Mouse (Mus musculus): ENCODE results near the gene E4f1. TPM values are rescaled to one million over a fixed set of nuclear protein-coding genes. Genes with fewer than 3 reads are reported as not detected.

Gene E4f1
- polyA plus RNA-seq, 1 experiment: not detected

DNA sequence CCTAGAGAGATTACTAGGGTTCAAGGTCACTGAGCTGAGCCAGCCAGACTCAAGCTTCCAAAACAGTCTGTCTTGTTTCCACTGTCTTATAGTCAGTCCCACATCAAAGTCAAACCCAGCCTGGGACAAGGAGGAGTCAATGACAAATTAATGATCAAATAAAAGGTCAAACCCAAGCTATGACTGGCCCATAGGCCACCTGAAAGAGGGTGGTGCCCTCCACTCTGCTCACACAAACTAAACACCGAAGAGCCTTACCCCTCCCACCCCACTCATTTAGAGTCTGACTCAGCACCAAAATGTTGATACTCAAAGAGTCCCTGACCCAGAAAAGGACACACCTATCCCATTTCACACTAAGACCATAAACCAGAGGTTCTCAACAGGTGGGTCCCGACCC lies 16.7 kb downstream of the E4f1 start:
- H3K27ac ChIP-seq (ENCODE audit: insufficient read depth, low read depth, low read length): no peak overlapping the region
- 68% methylated on average over 2 of the region's 2 CpGs for WGBS
- H3K4me1 ChIP-seq (ENCODE audit: control insufficient read depth, insufficient read depth, low read length): no peaks in the 10 kb centered on the region
- H3K4me3 ChIP-seq (ENCODE audit: insufficient read depth, low read depth, low read length): no peak overlapping the region
- no peak for TF ChIP-seq POLR2A (IDR thresholded peaks at IDR 0.05; ENCODE audit: insufficient read depth, low read depth, low read length)
- no peak for TF ChIP-seq CTCF (IDR thresholded peaks at IDR 0.05; ENCODE audit: insufficient read depth, low read depth, low read length)

DNA sequence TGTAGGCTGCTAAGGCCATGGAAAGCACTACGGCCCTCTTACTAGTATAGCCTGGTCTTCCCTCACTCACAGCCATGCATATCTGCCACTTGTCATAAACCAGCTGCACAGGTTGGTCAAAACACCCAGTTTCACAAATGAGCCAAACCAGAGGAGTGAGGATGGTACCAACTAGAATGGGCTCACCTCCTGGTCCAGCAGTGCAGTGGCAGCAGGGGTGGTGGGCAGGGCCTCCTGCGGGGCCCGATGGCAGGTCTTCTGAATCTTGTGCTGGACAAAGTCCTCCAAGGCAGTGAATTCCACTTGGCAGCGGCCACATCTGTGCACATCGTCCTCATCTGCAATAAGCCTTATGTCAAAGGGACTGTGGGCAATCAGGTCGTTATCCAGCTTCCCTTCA lies 18.9 kb downstream of the E4f1 start:
- no peak overlapping the region for H3K4me3 ChIP-seq (ENCODE audit: insufficient read depth, low read depth, low read length)
- H3K27ac ChIP-seq (ENCODE audit: insufficient read depth, low read depth, low read length): no peak overlapping the region
- WGBS: 96% methylated on average over 6 of the region's 6 CpGs

GRCm38 (mm10) chr17:24449507-24449906 lies 20.6 kb downstream of the E4f1 start:
- no peak overlapping the region for H3K4me3 ChIP-seq (ENCODE audit: insufficient read depth, low read depth, low read length)
- 95% methylated on average over 6 of the region's 6 CpGs for WGBS
- no peak overlapping the region for H3K27ac ChIP-seq (ENCODE audit: insufficient read depth, low read depth, low read length)
- TF ChIP-seq POLR2A (IDR thresholded peaks at IDR 0.05; ENCODE audit: insufficient read depth, low read depth, low read length) (no peak), CTCF (IDR thresholded peaks at IDR 0.05; ENCODE audit: insufficient read depth, low read depth, low read length) (no peak)
- H3K4me1 ChIP-seq (ENCODE audit: control insufficient read depth, insufficient read depth, low read length): no peaks in the 10 kb centered on the region

More for the DNA sequence above, 18.9 kb downstream of the E4f1 start:
- no peaks in the 10 kb centered on the region for H3K4me1 ChIP-seq (ENCODE audit: control insufficient read depth, insufficient read depth, low read length)
- no peak for TF ChIP-seq POLR2A (IDR thresholded peaks at IDR 0.05; ENCODE audit: insufficient read depth, low read depth, low read length)
- TF ChIP-seq CTCF (IDR thresholded peaks at IDR 0.05; ENCODE audit: insufficient read depth, low read depth, low read length): no peak

DNA sequence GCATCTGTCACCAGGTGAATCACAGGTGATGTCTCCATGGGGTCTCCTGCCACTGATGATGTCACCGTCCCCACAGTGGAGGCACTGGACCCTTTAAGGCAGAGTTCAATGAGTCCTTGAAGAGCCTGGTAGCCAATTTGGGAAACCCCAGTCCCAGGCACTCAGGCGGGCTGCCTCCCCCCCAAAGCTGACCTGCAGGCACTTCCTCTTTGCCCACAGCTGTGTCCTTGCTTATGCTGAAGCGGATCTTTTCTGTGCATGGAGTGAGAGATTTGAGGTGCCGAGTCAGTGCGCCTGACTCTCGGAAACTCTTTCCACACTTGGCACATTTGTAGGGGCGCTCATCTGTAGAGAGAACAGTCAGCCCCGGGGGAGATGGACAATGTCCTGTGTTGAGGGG lies 23.5 kb downstream of the E4f1 start:
- 86% methylated on average over 8 of the region's 8 CpGs for WGBS
- Histone ChIP-seq H3K27ac (ENCODE audit: insufficient read depth, low read depth, low read length) (no peak overlapping the region), H3K4me1 (ENCODE audit: control insufficient read depth, insufficient read depth, low read length) (no peaks in the 10 kb centered on the region), H3K4me3 (ENCODE audit: insufficient read depth, low read depth, low read length) (no peak overlapping the region)
- TF ChIP-seq CTCF (IDR thresholded peaks at IDR 0.05; ENCODE audit: insufficient read depth, low read depth, low read length) (no peak), POLR2A (IDR thresholded peaks at IDR 0.05; ENCODE audit: insufficient read depth, low read depth, low read length) (no peak)

DNA sequence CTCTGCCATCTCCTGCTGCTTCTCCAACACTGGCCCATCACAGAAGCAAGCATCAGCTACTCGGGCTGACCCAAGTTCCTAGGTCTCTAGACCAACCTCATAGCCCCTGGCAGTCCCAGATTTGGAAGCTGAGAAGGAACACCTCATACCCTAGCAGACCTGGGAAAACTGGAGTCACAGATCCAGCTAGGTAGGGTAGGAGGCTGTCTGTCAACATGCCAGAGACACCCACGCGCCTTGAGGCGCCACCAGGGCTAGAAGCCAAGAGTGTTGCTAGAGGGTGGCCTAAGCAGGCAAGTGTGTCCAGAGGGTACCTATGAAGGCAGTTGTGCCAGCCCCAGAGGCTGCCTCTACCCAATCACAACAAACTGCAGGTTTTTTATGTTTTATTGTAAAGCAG lies 26.7 kb downstream of the E4f1 start:
- Histone ChIP-seq H3K27ac (ENCODE audit: insufficient read depth, low read depth, low read length) (no peak overlapping the region), H3K4me1 (ENCODE audit: control insufficient read depth, insufficient read depth, low read length) (no peaks in the 10 kb centered on the region), H3K4me3 (ENCODE audit: insufficient read depth, low read depth, low read length) (no peak overlapping the region)
- 81% methylated on average over 4 of the region's 4 CpGs for WGBS
- TF ChIP-seq POLR2A (IDR thresholded peaks at IDR 0.05; ENCODE audit: insufficient read depth, low read depth, low read length): no peak

GRCm38 (mm10) chr17:24442632-24443155 lies 27.4 kb downstream of the E4f1 start, which contains the start of gene Dnase1l2:
Gene Dnase1l2 (minus strand): TSS chr17:24443105.
- Histone ChIP-seq H3K4me3 (ENCODE audit: insufficient read depth, low read depth, low read length) (no peak within 1 kb of the TSS), H3K4me1 (ENCODE audit: control insufficient read depth, insufficient read depth, low read length) (no peaks in the 10 kb centered on the region), H3K27ac (ENCODE audit: insufficient read depth, low read depth, low read length) (no peak within 1 kb of the TSS)
- no peak for TF ChIP-seq CTCF (IDR thresholded peaks at IDR 0.05; ENCODE audit: insufficient read depth, low read depth, low read length)
- TF ChIP-seq POLR2A (IDR thresholded peaks at IDR 0.05; ENCODE audit: insufficient read depth, low read depth, low read length): no peak
- 67% methylated on average over 7 of the region's 7 CpGs for WGBS

DNA sequence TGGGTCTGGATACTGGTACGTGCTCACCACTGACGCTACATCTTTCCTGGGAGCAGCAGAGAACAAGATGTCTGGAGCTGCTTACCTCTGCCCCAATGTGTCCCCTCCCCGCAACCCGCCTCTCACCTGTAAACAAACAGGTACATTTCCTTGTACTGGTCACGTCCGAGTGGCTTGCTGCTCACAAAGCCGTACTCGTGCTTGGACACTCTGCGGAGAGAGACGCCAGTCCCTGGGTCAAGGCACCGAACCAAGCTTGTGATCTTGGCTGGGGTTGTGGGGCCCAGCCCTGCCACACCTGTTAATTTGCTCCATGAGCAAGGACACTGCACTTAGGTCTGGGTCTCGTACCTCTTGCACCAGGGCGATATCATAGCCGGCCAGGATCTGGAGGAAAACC lies 28.0 kb downstream of the E4f1 start:
- TF ChIP-seq CTCF (IDR thresholded peaks at IDR 0.05; ENCODE audit: insufficient read depth, low read depth, low read length) (no peak), POLR2A (IDR thresholded peaks at IDR 0.05; ENCODE audit: insufficient read depth, low read depth, low read length) (no peak)
- Histone ChIP-seq H3K4me1 (ENCODE audit: control insufficient read depth, insufficient read depth, low read length) (no peaks in the 10 kb centered on the region), H3K27ac (ENCODE audit: insufficient read depth, low read depth, low read length) (no peak overlapping the region), H3K4me3 (ENCODE audit: insufficient read depth, low read depth, low read length) (no peak overlapping the region)
- WGBS: 90% methylated on average over 14 of the region's 14 CpGs

- Histone ChIP-seq H3K4me3 (ENCODE audit: insufficient read depth, low read depth, low read length) (no peak overlapping the region), H3K27ac (ENCODE audit: insufficient read depth, low read depth, low read length) (no peak overlapping the region), H3K4me1 (ENCODE audit: control insufficient read depth, insufficient read depth, low read length) (no peaks in the 10 kb centered on the region)
- 31% methylated on average over 2 of the region's 2 CpGs for WGBS
- no peak for TF ChIP-seq POLR2A (IDR thresholded peaks at IDR 0.05; ENCODE audit: insufficient read depth, low read depth, low read length)
- TF ChIP-seq CTCF (IDR thresholded peaks at IDR 0.05; ENCODE audit: insufficient read depth, low read depth, low read length): no peak
Observed at GRCm38 (mm10) chr17:24441148-24441547, 29.0 kb downstream of the E4f1 start.

DNA sequence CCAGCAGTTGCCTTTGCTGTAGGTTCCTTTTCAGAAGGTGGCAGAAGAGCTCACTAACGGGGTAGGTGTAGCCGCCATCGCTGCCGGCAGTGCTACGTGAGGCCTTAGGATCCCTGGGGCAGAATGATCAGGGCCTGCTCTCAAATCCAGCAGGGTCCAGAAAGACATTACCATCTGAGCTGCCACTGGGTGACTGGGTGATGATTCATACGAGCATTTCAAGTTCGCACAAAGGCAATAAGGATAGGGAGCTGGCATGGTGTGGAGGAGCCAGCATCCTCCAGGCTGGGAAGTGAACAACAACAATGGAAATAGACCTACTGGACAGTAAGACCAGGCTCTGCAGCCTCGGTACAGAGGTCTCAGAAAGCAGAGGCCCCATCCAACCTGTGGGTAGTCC lies 29.7 kb downstream of the E4f1 start:
- no peaks in the 10 kb centered on the region for H3K4me1 ChIP-seq (ENCODE audit: control insufficient read depth, insufficient read depth, low read length)
- TF ChIP-seq POLR2A (IDR thresholded peaks at IDR 0.05; ENCODE audit: insufficient read depth, low read depth, low read length) (no peak), CTCF (IDR thresholded peaks at IDR 0.05; ENCODE audit: insufficient read depth, low read depth, low read length) (no peak)
- WGBS: 86% methylated on average over 8 of the region's 8 CpGs
- H3K4me3 ChIP-seq (ENCODE audit: insufficient read depth, low read depth, low read length): no peak overlapping the region
- H3K27ac ChIP-seq (ENCODE audit: insufficient read depth, low read depth, low read length): no peak overlapping the region

DNA sequence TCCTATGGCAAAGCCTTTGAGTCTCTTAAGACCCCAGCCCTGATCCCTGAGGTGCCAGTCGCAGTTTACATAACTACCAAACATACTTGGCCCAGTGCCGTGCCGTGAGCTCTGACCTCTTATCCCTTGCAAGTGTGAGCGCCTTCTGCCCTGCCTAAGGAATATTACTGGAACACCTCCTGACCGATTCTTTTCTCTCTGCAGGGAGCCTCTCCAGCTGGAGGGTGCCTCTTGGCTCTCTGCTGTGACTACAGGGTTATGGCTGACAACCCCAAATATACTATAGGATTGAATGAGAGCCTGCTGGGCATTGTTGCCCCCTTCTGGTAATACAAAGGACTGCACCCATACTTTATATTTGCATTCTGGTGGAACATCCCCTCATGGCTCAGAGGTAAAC lies 33.1 kb downstream of the E4f1 start:
- H3K27ac ChIP-seq (ENCODE audit: insufficient read depth, low read depth, low read length): no peak overlapping the region
- TF ChIP-seq POLR2A (IDR thresholded peaks at IDR 0.05; ENCODE audit: insufficient read depth, low read depth, low read length) (no peak), CTCF (IDR thresholded peaks at IDR 0.05; ENCODE audit: insufficient read depth, low read depth, low read length) (peak; percentile 39)
- 59% methylated on average over 5 of the region's 5 CpGs for WGBS
- H3K4me3 ChIP-seq (ENCODE audit: insufficient read depth, low read depth, low read length): no peak overlapping the region
- H3K4me1 ChIP-seq (ENCODE audit: control insufficient read depth, insufficient read depth, low read length): no peaks in the 10 kb centered on the region

All from olfactory bulb, adult 2 months (tissue).